Mouse (Mus musculus) large intestine, adult 2 months (tissue): ENCODE results near the gene Eva1c. TPM values are rescaled to one million over a fixed set of nuclear protein-coding genes. Genes with fewer than 3 reads are reported as not detected.
A peak's percentile ranks its signal among the peaks of the same experiment; 100 is the strongest.
"Not testable (repeated sequence)": the region's sequence is repeated elsewhere in the genome, so short reads cannot be mapped to it uniquely, and the experiment has no call there.

Source experiments
- DNase-seq: peaks from one replicate; pipeline ENCODE4 v3.0.0-alpha.2; 2012; ENCODE audit warnings: low read depth, low spot score
- WGBS: fragments of 180-500 bp; shearing (Covaris S2); methylation state at CpG from one replicate; pipeline ENCODE4 v1.1.7; 2018; 5-methylcytosine and 5-hydroxymethylcytosine counted together
- polyA plus RNA-seq: library from polyadenylated mRNA; depleted of rRNA; stranded (reverse); fragments of >200 nt; gene quantifications from 2 replicates; pipeline ENCODE4 v1.2.3, GENCODE M21; 2012

Gene Eva1c
- polyA plus RNA-seq, 1 experiment, result 0.67 TPM

- WGBS, result 92% methylated on average over 10 of the region's 10 CpGs
- DNase-seq, result no peak
Observed at GRCm38 (mm10) chr16:90822284-90822935, 4.1 kb upstream of the Eva1c start.

DNA sequence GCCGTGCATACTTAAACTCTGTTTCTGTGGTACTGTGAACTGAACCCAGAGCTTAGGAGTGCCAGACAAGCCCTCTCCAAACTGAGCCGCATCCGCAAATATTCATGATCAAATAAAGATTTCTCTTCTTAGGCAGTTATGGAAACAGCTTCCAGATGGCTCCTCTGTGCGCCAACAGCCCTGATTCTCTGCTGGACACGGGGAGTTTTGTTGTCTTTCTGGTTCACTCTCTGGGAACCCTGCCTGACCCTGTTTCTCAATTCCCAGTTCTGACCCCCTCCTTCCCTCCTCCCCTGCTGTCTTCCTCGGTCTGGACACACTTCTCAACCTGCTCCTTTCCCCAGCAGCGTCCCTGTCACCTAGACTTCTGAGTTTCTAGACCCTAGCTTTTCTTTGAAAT lies 3.5 kb upstream of the Eva1c start:
- 66% methylated on average over 7 of the region's 7 CpGs for WGBS
- no peak for DNase-seq

GRCm38 (mm10) chr16:90823986-90824385 lies 2.5 kb upstream of the Eva1c start:
- WGBS, result 84% methylated on average over 4 of the region's 4 CpGs

DNA sequence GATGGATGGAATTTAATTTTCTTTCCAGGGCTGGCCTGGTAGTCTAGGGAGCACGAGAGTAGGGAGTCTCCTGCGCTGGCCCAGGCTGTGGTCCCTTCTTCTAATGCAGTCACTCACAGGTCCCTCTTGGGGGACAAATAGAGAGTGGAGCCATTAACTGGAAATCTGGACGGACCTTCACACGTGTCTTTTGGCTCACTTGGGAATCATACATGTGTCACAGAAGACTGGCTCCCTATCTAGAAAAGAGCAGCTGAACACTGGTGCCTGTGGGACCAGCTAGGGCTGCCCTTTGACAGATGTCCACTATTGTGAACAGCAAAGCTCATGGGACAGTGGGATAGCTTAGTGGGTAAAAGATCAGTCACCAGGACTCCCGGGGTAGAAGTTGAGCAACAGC lies 478 bp upstream of the Eva1c start:
- 90% methylated on average over 5 of the region's 5 CpGs for WGBS

More at GRCm38 (mm10) chr16:90823986-90824385, 2.5 kb upstream of the Eva1c start:
- not testable (repeated sequence) for DNase-seq

DNA sequence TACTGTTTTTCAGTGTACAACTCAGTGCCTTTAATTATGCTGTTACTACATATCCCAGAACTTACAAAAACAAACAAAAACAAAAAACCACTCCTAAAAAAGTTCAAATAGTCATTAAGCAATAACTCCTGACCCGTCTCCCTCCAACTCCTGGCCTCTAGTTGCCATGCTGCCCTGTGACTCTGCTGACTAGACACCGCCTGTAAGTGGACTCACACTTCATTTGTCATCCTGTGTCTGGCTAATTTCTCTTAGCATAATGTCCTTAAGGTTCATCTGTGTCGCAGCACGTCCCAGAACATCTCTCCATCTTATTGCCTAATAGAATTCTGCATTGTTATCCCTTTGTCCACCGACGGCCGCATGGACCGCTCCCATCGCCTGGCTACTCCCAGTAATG lies 979 bp downstream of the Eva1c start:
- DNase-seq, result no peak
- 88% methylated on average over 9 of the region's 9 CpGs for WGBS

More for the DNA sequence above, 478 bp upstream of the Eva1c start:
- no peak for DNase-seq

- no peak for DNase-seq
- 90% methylated on average over 7 of the region's 7 CpGs for WGBS
Observed at GRCm38 (mm10) chr16:90829136-90829535, 2.6 kb downstream of the Eva1c start.

- under 1% methylated on average over 45 of the region's 45 CpGs for WGBS
- DNase-seq, result peak; percentile 85
Observed at GRCm38 (mm10) chr16:90829894-90830685, 3.6 kb downstream of the Eva1c start.

DNA sequence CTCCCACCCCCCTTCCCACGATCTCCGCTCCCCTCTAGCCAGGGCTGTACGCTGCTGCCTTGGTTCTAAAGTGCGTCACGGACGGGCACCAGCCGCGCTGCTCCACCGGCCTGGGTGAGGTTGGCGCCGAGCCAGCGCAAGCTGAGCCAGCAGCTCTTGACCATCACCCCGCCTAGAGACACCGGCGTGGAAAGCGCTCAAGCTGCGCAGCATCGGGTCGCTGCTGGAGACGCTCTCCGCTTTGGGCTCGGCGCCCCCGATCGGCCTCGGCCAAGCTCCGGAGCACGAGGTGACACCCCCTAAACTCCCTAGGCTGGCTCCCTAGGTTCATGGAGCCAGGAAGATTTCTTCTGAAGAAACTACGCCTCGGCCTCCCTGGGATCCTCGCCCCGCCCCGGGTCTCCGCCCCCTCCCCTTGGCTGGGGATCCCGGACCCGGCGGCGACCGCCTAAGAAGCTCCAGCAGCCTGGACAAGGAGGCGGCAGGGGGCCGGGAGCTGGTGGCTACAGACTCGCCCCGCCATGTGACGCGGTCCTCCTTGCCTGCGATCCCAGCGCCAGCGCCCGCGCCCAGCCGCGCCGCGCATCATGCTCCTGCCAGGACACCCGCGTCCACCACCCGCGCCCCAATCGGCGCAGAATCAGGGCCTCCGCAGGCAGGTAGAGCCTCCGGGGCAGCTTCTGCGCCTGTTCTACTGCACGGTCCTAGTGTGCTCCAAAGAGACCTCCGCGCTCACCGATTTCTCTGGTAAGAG lies 4.3 kb downstream of the Eva1c start:
- under 1% methylated on average over 67 of the region's 67 CpGs for WGBS
- DNase-seq, result no peak

- DNase-seq, result no peak
- 17% methylated on average over 15 of the region's 15 CpGs for WGBS
Observed at GRCm38 (mm10) chr16:90831676-90832075, 5.2 kb downstream of the Eva1c start.

GRCm38 (mm10) chr16:90832495-90832894 lies 6.0 kb downstream of the Eva1c start:
- WGBS, result 26% methylated on average over 6 of the region's 6 CpGs
- no peak for DNase-seq

GRCm38 (mm10) chr16:90833041-90833791 lies 6.7 kb downstream of the Eva1c start:
- DNase-seq, result no peak
- 64% methylated on average over 9 of the region's 9 CpGs for WGBS

DNA sequence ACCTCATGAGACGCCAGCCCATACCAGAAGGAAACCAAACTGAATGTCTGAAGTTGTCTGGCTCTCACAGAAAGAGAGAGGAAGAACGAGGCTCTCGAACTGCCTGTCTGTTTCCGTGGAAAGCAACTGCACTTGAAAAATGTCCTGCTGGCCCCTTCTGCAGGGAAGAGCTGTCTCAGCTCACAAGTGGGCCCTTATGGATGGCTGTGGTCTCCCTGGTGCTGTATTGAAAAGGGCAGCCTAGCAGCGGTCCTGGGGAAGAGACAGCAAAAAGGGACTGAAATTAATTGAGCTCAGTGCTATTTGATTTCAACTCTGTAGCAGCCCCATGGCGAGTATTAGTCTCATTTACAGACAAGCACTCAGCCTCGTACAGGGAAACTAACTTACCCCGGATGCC lies 10.9 kb downstream of the Eva1c start:
- WGBS, result 80% methylated on average over 8 of the region's 8 CpGs
- no peak for DNase-seq

- no peak for DNase-seq
- 70% methylated on average over 9 of the region's 9 CpGs for WGBS
Observed at GRCm38 (mm10) chr16:90842164-90842563, 15.6 kb downstream of the Eva1c start.

DNA sequence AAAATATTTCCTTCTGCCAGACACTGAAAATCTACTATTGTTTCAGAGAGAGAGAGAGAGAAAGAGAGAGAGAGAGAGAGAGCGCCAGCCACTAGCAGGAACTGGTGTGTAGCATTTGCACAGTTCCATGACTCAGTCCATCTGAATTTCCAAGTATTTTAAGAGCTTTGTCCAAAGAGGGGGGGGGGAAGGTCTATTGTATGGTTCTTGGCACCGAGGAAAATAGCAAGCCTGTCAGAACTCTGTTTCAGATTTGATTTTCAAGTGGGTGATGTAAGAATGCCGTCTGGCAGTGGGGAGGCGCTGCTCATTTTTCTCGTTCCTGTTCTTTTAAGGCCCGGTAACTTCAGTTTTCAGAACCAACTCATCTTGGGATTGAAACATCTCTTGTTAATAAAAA lies 18.5 kb downstream of the Eva1c start:
- 71% methylated on average over 6 of the region's 6 CpGs for WGBS
- no peak for DNase-seq

- no peak for DNase-seq
- 79% methylated on average over 13 of the region's 13 CpGs for WGBS
Observed at GRCm38 (mm10) chr16:90845591-90845990, 19.1 kb downstream of the Eva1c start.

DNA sequence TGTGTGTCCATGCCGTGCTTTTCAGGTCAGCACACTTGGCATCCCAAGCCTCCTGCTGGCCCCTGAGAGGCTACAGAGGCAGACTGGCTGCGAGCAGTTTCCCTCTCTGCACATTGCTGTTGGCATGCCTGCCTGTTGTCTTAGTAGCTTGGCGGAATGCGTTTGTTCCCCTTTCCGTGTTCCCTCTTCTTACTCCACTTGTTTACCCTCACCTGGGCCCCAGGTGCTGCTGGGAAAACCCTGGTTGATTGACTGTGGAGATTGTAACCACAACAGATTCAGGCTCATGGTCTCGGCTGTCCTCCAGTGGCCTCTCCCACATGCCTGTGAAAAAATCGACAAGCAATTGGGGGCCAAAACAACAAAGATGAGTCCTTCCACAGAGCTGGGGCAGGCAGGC lies 22.2 kb downstream of the Eva1c start:
- DNase-seq, result no peak
- whole genome bisulfite sequencing, result 49% methylated on average over 7 of the region's 7 CpGs

- no peak for DNase-seq
- 50% methylated on average over 12 of the region's 12 CpGs for WGBS
Observed at GRCm38 (mm10) chr16:90849262-90849661, 22.7 kb downstream of the Eva1c start.

GRCm38 (mm10) chr16:90850881-90851280 lies 24.4 kb downstream of the Eva1c start:
- WGBS, result 55% methylated on average over 7 of the region's 7 CpGs
- no peak for DNase-seq

GRCm38 (mm10) chr16:90851621-90852334 lies 25.3 kb downstream of the Eva1c start:
- 76% methylated on average over 11 of the region's 11 CpGs for WGBS

More at GRCm38 (mm10) chr16:90851621-90852334, 25.3 kb downstream of the Eva1c start:
- DNase-seq, result no peak
